Mouse (Mus musculus) stomach, postnatal 0 days (tissue): ENCODE measurements around the gene Sectm1a.

Source experiments
- CTCF ChIP-seq: IDR thresholded peaks from 2 replicates; pipeline ENCODE4 v1.5.1; 2016; ENCODE audit warnings: antibody characterized with exemption, low read depth, mild to moderate bottlenecking, moderate library complexity
- EP300 ChIP-seq: optimal IDR thresholded peaks from 2 replicates; pipeline ENCODE3; 2016; ENCODE audit warnings: antibody characterized with exemption

DNA sequence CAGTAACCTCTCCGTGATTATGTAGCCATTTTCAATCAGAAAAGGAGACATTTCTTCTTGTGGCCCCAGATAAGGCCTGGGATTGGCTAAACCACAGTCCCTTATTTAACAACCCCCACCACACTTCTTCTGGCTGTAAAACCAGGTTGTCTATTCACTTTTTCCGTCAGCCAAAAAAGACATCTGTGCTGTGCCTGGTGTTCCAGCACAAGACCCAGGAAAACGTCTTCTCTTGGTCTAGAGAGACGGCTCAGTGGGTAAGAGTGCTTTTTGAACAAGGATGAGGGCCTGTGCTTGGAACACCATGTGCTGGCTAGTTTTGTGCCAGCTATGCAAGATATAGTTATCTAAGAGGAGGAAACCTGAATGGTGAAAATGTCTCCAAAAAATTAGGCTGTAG is 42.4 kb upstream of the Sectm1a start:
- TF ChIP-seq EP300: no peak
- no peak for TF ChIP-seq CTCF
